Mouse (Mus musculus) cerebellum, postnatal 10 days (tissue): ENCODE results near the gene Neurl3.

Experiments
- DNase-seq, 2 experiments: peaks; one replicate each; pipeline ENCODE4 v3.0.0; 2021; ENCODE audit warnings: mixed read lengths in 2 of 2

Neurl3 gene

GRCm38 (mm10) chr1:36255871-36256640, 18.4 kb downstream of the Neurl3 start:
- DNase-seq: peak in 1 of 2 experiments; percentile 37

DNA sequence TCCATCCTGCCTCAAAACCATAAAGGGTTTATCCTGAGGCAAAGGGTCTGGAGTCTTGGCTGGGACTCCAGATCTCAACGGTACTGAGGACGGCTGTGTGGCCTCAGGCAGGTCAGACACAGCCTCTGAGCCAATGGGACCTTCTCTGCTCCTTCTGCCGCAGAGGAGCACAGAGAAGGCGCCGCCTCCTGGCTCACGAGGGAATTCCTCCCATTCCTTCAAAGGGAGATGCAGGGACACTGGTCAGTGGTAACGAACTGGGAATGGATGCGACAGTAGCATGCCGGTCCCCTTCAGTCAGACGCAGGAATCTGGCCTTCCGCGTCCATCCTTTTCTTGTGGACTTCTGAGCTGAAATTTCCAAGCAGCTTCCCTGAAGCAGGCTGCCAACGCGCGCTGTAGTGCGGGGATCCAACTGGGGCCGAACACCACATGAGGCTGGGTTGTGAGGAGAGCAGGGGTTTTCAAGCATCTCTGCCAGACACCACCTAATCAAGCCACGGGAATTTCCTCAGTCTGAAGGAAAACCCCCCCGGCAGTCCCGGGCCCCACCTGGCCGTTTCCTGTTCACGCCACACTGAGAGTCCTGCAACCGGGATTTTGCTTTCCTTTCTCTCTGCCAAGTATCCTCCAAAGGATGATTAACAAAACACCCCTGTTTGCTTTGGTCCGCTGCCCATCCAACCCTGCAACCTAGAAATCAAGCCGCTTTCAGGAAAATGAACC, 19.7 kb downstream of the Neurl3 start:
- DNase-seq: peak; percentile 76 to 78

- DNase-seq: peak; percentile 84 to 86
Observed at GRCm38 (mm10) chr1:36252791-36253190, 21.7 kb downstream of the Neurl3 start.

DNA sequence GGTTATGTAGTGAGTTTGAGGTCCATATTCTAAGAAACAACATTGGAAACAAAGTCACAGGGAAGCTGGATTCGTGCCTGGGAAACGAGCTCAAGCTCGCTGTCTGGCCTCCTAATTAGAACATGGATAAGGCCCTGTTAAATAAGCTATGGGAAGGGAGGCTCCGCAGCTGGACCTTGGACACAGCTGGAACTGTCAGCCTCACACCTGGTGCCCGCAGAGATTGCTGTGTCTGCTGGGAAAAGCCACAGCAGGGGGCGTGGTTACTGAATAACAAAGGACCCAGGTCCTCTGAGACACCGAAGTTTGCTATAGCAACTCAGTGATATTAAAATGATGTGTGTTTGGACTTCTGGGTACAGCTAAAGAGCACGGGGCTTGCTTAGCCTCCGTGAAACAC, 23.1 kb downstream of the Neurl3 start:
- DNase-seq: no peak

GRCm38 (mm10) chr1:36246688-36247087, 27.8 kb downstream of the Neurl3 start:
- no peak for DNase-seq

GRCm38 (mm10) chr1:36244828-36245215, 29.7 kb downstream of the Neurl3 start:
- DNase-seq: no peak

GRCm38 (mm10) chr1:36244058-36244827, 30.2 kb downstream of the Neurl3 start, which contains the start of gene Uggt1:
Uggt1 (minus strand) TSS chr1:36244720.
- DNase-seq: peak; percentile 95 to 97

- DNase-seq: no peak
Observed at GRCm38 (mm10) chr1:36243447-36244057, 30.9 kb downstream of the Neurl3 start.

- DNase-seq: no peak
Observed at GRCm38 (mm10) chr1:36241903-36242429, 32.5 kb downstream of the Neurl3 start.

GRCm38 (mm10) chr1:36240176-36240575, 34.3 kb downstream of the Neurl3 start:
- DNase-seq: no peak

- no peak for DNase-seq
Observed at GRCm38 (mm10) chr1:36239396-36239795, 35.1 kb downstream of the Neurl3 start.

DNA sequence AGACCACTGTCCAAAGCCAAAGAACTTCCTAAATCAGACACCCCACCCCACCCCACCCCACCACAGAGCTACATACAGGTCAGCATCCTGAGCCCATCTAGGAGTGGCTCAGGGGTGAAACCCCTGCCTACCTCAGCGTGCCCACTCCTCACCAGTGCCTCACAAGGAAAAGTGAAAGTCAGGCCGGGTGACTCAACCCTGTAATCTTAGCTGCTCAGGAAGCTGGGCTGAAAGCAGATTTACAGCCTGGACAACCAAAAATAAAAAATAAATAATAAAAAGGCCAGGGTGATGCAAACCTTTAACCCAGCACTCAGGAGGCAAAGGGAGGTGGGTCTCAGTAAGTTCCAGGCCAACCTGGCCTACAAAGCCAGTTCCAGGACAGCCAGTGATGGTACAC, 38.6 kb downstream of the Neurl3 start:
- DNase-seq: no peak

- no peak for DNase-seq
Observed at GRCm38 (mm10) chr1:36235057-36235639, 39.3 kb downstream of the Neurl3 start.

- DNase-seq: no peak
Observed at GRCm38 (mm10) chr1:36233218-36233617, 41.3 kb downstream of the Neurl3 start.

- DNase-seq: no peak
Observed at GRCm38 (mm10) chr1:36230919-36231705, 43.4 kb downstream of the Neurl3 start.

- DNase-seq: no peak
Observed at GRCm38 (mm10) chr1:36228461-36228860, 46.0 kb downstream of the Neurl3 start.

- peak in 1 of 2 experiments; percentile 26 for DNase-seq
Observed at GRCm38 (mm10) chr1:36224648-36225047, 49.8 kb downstream of the Neurl3 start.
